Mouse (Mus musculus) hindbrain, embryonic 10.5 days (tissue): Measurements from ENCODE around the gene Gm21732. TPM values are rescaled to one million over a fixed set of nuclear protein-coding genes. Genes with fewer than 3 reads are reported as not detected.
"Not testable (repeated sequence)": the region's sequence is repeated elsewhere in the genome, so short reads cannot be mapped to it uniquely, and the experiment has no call there.

Experiments
- DNase-seq: peaks from one replicate; pipeline ENCODE4 v3.0.0-alpha.2; 2017; ENCODE audit warnings: low spot score
- H3K27ac ChIP-seq: fragments of 300-500 bp; sonication (generic); 2 replicates; pipeline ENCODE4 v1.5.1; 2016; ENCODE audit warnings: mild to moderate bottlenecking, moderate library complexity
- H3K27me3 ChIP-seq: fragments of 300-500 bp; sonication (generic); 2 replicates; pipeline ENCODE4 v1.6.1; 2016; ENCODE audit warnings: mild to moderate bottlenecking; ENCODE audit not compliant: poor library complexity, insufficient read depth, severe bottlenecking
- H3K36me3 ChIP-seq: fragments of 300-500 bp; sonication (generic); 2 replicates; pipeline ENCODE4 v1.6.1; 2016; ENCODE audit warnings: mild to moderate bottlenecking, moderate library complexity
- H3K4me1 ChIP-seq: fragments of 300-500 bp; sonication (generic); replicated peaks from 2 replicates; pipeline ENCODE4 v1.6.1; 2016; ENCODE audit warnings: mild to moderate bottlenecking
- H3K4me3 ChIP-seq: fragments of 300-500 bp; sonication (generic); 2 replicates; pipeline ENCODE4 v1.5.1; 2016; ENCODE audit warnings: mild to moderate bottlenecking, moderate library complexity
- H3K9me3 ChIP-seq: fragments of 300-500 bp; sonication (generic); 2 replicates; pipeline ENCODE4 v1.6.1; 2016; ENCODE audit warnings: mild to moderate bottlenecking, moderate library complexity
- WGBS: fragments of 180-500 bp; shearing (Covaris S2); methylation state at CpG from one replicate; pipeline ENCODE4 v1.1.7; 2016; 5-methylcytosine and 5-hydroxymethylcytosine counted together
- polyA plus RNA-seq: library from polyadenylated mRNA; unstranded; fragments of >200 nt; fragmentation: Nextera tagmentation; extraction: Ambion mirVana; gene quantifications from 2 replicates; pipeline ENCODE4 v1.2.1, GENCODE M21; 2016

Gm21732 gene
- polyA plus RNA-seq = not detected in 2 replicates

DNA sequence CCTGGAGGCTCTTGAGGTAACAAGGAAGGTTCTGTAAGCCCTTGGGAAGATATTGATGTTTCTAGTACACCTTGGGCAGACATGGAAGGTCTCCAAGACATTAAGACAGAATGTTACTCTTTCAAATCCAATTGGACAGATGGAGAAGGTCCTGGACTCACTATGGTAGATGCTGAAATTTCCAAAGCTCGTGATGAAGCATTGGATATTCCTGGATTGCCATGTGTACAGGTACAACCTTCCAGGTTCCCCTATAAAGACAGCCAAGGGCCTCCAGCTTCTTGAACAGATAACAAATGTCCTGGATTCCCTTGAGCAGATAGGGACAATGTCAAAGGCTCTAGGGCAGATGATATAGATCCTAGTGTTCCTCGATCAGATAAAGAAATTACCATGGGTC is at the start of gene Gm21732:
Gm21732 (minus strand) TSS at position 101 of the 400 bp plus-strand sequence.
- H3K36me3 ChIP-seq, DNase-seq, H3K27me3 ChIP-seq, H3K4me1 ChIP-seq, H3K4me3 ChIP-seq, H3K27ac ChIP-seq, H3K9me3 ChIP-seq: not testable (repeated sequence)
- no CpG with 5 or more reads among the region's 2 CpGs for WGBS

Other genes with a start within 250 kb of the Gm21732 start
- not detected in 2 replicates for gene Gm20897, start 73.5 kb downstream of the Gm21732 start, polyA plus RNA-seq